Mouse (Mus musculus) embryo, embryonic 11 days (tissue): Measurements from ENCODE around the gene Cacng8.
"Not testable (repeated sequence)": the region's sequence is repeated elsewhere in the genome, so short reads cannot be mapped to it uniquely, and the experiment has no call there.

Experiments used
- DNase-seq: peaks from one replicate; pipeline ENCODE4 v3.0.0-alpha.2; 2015

Cacng8 gene

GRCm38 (mm10) chr7:3388885-3389284 is 1.6 kb upstream of the Cacng8 start:
- no peak for DNase-seq

- peak; percentile 84 for DNase-seq
Observed at GRCm38 (mm10) chr7:3389444-3390412, 755 bp upstream of the Cacng8 start.

GRCm38 (mm10) chr7:3391081-3391451 is 583 bp downstream of the Cacng8 start:
- DNase-seq: no peak

- DNase-seq: peak; percentile 46
Observed at GRCm38 (mm10) chr7:3391809-3392208, 1.3 kb downstream of the Cacng8 start.

DNA sequence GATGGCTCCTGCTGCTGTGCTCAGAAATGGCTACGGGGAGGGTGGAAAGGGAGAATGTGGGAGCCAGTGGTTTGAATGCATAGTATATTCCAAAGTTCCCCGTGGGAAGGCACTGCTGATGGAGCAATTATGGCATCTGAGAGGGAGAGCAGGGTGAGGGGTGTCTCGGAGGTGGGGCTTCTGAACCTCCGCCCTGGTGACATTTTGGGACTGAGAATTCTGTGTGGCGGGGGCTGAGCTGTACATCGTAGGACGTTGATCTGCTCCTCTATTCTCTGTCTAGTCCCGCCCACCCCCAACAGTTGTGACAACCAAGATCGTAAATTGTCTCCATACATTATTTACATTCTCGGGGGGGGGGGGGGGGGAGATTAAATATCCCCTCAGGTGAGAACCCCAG is 6.9 kb downstream of the Cacng8 start:
- DNase-seq: no peak

DNA sequence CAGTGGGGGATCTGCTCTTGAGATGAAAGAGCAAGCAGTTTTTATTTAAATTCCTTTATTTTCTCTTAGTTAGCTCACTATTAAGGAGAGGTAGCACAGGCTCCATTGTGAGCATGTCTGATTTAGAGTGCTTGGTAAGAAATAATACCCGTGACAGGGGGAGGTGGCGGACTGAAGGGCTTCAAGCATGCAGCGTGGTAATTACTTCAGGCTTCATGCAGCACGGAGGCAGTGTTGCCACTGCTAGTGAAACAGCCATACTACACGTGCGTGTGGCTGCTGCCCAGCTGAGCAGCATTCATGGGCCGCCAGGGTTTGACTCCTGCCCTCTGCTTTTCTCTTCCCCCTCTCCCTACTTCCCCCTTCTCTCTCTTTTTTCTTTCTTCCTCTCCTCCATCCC is 7.3 kb downstream of the Cacng8 start:
- DNase-seq: peak; percentile 53

GRCm38 (mm10) chr7:3398363-3398762 is 7.9 kb downstream of the Cacng8 start:
- not testable (repeated sequence) for DNase-seq

- DNase-seq: no peak
Observed at GRCm38 (mm10) chr7:3399937-3400336, 9.5 kb downstream of the Cacng8 start.

GRCm38 (mm10) chr7:3409729-3410520 is 19.4 kb downstream of the Cacng8 start:
- DNase-seq: no peak

DNA sequence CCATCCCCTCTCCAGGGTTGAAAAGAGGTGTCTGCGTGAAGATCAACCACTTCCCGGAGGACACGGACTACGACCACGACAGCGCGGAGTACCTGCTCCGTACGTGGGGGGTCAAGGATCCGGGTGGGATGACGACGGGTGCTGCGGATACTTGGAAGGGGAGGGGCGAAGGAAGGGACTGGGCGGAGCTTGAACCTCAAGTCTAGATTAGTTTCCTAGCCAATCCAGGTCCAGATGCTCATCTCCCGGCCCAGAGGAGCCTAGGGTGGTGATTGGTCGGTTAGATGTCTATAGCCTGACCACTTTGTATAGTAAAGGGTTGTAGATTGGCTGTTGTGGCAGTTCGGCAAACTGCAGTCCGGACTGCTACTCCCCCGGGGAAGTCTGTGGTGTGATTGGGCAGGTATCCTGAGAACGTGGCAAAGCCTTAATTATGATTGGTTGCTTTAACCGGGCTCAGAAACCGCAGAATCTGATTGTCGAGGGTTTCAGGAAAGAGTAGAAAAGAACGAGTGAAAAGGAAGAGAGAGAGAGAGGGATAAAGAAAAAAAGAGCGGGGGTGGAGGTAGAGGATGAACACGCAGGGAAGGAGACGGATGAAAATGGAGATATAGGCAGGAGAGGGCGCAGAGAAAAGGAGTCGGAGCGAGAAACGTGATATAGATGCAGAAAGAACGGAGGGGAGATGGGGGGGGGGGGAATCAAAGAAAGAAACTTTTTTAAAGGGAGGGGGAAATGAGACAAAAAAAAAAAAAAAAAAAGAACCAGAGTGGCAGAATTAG is 20.9 kb downstream of the Cacng8 start:
- DNase-seq: peak; percentile 89

GRCm38 (mm10) chr7:3412036-3412435 is 21.6 kb downstream of the Cacng8 start:
- peak; percentile 62 for DNase-seq

DNA sequence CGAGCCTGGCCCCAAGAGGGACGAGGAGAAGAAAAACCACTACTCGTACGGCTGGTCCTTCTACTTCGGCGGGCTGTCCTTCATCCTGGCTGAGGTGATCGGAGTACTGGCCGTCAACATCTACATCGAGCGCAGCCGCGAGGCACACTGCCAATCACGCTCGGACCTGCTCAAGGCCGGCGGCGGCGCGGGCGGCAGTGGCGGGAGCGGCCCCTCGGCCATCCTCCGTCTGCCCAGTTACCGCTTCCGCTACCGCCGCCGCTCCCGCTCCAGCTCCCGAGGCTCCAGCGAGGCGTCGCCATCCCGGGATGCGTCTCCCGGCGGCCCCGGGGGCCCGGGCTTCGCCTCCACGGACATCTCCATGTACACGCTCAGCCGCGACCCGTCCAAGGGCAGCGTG is 24.4 kb downstream of the Cacng8 start:
- peak; percentile 64 for DNase-seq

DNA sequence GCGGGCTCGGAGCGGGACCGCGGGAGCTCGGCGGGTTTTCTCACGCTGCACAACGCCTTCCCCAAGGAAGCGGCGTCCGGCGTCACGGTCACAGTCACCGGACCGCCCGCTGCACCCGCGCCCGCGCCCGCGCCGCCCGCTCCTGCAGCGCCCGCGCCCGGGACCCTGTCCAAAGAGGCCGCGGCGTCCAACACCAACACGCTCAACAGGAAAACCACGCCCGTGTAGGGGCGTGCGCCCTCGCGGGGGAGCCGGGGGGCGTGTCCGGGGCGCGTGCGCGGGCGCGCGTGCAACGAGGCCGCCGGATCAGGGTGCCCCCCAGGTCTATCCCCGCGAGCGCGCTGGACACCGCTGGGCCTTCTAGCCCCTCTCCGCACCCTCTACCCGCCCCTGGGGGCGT is 24.9 kb downstream of the Cacng8 start:
- DNase-seq: peak; percentile 51

- no peak for DNase-seq
Observed at GRCm38 (mm10) chr7:3419941-3420340, 29.5 kb downstream of the Cacng8 start.

- DNase-seq: no peak
Observed at GRCm38 (mm10) chr7:3420466-3420865, 30.0 kb downstream of the Cacng8 start.

GRCm38 (mm10) chr7:3421297-3421696 is 30.8 kb downstream of the Cacng8 start:
- no peak for DNase-seq

- no peak for DNase-seq
Observed at GRCm38 (mm10) chr7:3422051-3422450, 31.6 kb downstream of the Cacng8 start.

DNA sequence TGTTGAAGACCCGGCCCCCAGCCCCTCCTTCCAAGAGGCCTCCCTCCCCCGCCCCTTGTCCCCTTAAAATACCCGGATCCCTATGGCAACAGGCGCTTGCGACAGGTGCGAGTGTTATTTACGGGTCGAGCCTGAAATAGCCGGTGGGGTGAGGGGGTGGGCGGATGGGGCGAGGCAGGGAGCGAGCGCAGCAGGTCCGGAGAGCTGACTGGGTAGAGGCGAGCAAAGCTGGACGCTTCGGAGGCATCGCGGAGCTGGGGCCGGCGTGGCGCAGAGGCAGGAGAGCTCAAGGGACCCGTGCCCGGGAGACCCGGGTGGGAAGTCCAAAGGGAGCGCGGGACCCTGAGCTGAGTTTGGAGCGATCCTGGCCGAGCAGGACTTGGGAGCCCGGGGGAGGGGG is 32.9 kb downstream of the Cacng8 start:
- DNase-seq: peak; percentile 44

- DNase-seq: no peak
Observed at GRCm38 (mm10) chr7:3423895-3424294, 33.4 kb downstream of the Cacng8 start, which contains the start of gene Cacng6. Gene Cacng6, plus strand, starts transcription at chr7:3424195.

DNA sequence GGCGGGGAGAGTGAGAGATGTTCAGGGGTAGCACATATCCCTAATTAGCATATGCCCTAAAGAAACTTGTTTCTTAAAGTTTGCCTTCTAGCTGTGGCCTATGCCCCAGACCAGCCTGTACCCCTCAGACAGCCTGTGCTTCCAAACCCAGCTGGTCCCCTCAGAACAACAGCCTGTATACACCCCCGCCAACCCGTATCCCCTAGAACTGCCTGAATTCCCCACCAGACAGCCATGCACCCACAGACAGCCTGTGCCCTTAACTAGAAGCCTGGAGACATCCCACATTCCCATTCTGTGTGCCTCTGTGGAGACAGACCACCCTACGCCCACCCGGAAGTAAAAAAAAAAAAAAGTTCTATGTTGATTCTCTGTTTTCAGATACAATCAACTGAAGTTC is 34.7 kb downstream of the Cacng8 start:
- no peak for DNase-seq

DNA sequence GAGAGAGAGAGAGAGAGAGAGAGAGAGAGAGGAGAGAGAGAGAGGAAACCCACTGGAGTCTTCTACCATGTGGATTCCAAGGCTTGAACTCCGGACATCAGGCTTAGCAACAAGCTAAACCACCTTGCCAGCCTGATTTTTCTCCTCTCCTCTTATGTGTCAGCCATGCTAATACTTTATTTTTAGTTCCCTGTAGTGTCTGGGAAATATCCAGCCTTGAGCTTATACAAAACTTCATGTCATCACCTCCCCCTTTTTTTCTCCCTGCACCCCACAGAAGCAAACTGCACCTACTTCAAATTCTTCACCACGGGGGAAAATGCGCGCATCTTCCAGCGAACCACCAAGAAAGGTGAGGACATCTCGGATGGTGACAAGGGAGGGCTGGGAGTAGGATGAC is 39.7 kb downstream of the Cacng8 start:
- no peak for DNase-seq

GRCm38 (mm10) chr7:3432066-3432465 is 41.6 kb downstream of the Cacng8 start:
- no peak for DNase-seq

GRCm38 (mm10) chr7:3437941-3438340 is 47.5 kb downstream of the Cacng8 start:
- no peak for DNase-seq
